ENCODE assay signal across 33 mouse cellular contexts in genomic region chr13:93667586-93667985, GRCm38 (mm10). TPM values are rescaled to one million over a fixed set of nuclear protein-coding genes. Genes with fewer than 3 reads are reported as not detected.
"Had no signal": no experiment of that assay in that cellular context is flagged by ENCODE, and none has a peak within 500 bp of the region (broad histone marks: within the 10 kb centered on the region; RNA-seq: fewer than 3 reads in every experiment).

No protein-coding gene starts in this region.

- H3K9ac ChIP-seq: embryonic facial prominence, embryonic 12.5 days; embryonic facial prominence, embryonic 13.5 days; embryonic facial prominence, embryonic 15.5 days; forebrain, embryonic 12.5 days; forebrain, embryonic 15.5 days had no signal

- H3K27ac ChIP-seq: embryonic facial prominence, embryonic 10.5 days; embryonic facial prominence, embryonic 12.5 days; embryonic facial prominence, embryonic 13.5 days; embryonic facial prominence, embryonic 15.5 days; forebrain, embryonic 10.5 days; forebrain, embryonic 12.5 days; forebrain, embryonic 15.5 days; gastrocnemius, adult 2 months; heart, adult 2 months had no signal

- H3K4me1 ChIP-seq: embryonic facial prominence, embryonic 10.5 days; embryonic facial prominence, embryonic 12.5 days; embryonic facial prominence, embryonic 13.5 days; embryonic facial prominence, embryonic 15.5 days; forebrain, embryonic 10.5 days; forebrain, embryonic 12.5 days; forebrain, embryonic 15.5 days had no signal

- H3K4me2 ChIP-seq: embryonic facial prominence, embryonic 12.5 days; embryonic facial prominence, embryonic 13.5 days; embryonic facial prominence, embryonic 15.5 days; forebrain, embryonic 12.5 days; forebrain, embryonic 15.5 days had no signal

- H3K9me3 ChIP-seq: embryonic facial prominence, embryonic 10.5 days; embryonic facial prominence, embryonic 12.5 days; embryonic facial prominence, embryonic 13.5 days; embryonic facial prominence, embryonic 15.5 days; forebrain, embryonic 10.5 days; forebrain, embryonic 12.5 days; forebrain, embryonic 15.5 days had no signal

- H3K36me3 ChIP-seq: embryonic facial prominence, embryonic 10.5 days; embryonic facial prominence, embryonic 12.5 days; embryonic facial prominence, embryonic 13.5 days; embryonic facial prominence, embryonic 15.5 days; forebrain, embryonic 10.5 days; forebrain, embryonic 12.5 days; forebrain, embryonic 15.5 days had no signal

- H3K4me3 ChIP-seq: embryonic facial prominence, embryonic 10.5 days; embryonic facial prominence, embryonic 12.5 days; embryonic facial prominence, embryonic 13.5 days; embryonic facial prominence, embryonic 15.5 days; erythroblast, embryonic 14.5 days; forebrain, embryonic 10.5 days; forebrain, embryonic 12.5 days; forebrain, embryonic 15.5 days; gastrocnemius, adult 2 months; heart, adult 2 months had no signal

- DNase-seq: cerebellum, adult 18-20 months; cerebellum, adult 2 months; cerebellum, adult 8-10 months; cerebellum, adult 9-10 months; cerebellum, adult 9-11 months; cerebellum, postnatal 10 days; cerebellum, postnatal 14 days; cerebellum, postnatal 25 days; cerebellum, postnatal 36 days; embryo, embryonic 11 days; gastrocnemius, adult 2 months; gastrocnemius, postnatal 10 days; gastrocnemius, postnatal 14 days; gastrocnemius, postnatal 25 days; gastrocnemius, postnatal 36 days; heart, adult 18-20 months; heart, adult 2 months had no signal

- ATAC-seq: forebrain, embryonic 14.5 days; forebrain, embryonic 15.5 days had no signal

- H3K27me3 ChIP-seq: embryonic facial prominence, embryonic 12.5 days; embryonic facial prominence, embryonic 13.5 days; embryonic facial prominence, embryonic 15.5 days; forebrain, embryonic 12.5 days; forebrain, embryonic 15.5 days had no signal

RNA-seq across cellular contexts. Expression of gene Bhmt2, which starts 6.5 kb away (rescaled TPM):
- total RNA-seq: common myeloid progenitor, adult 5-6 weeks; gastrocnemius, adult 2 months; gastrocnemius, adult 8-10 months; gastrocnemius, postnatal 14 days; gastrocnemius, postnatal 25 days; gastrocnemius, postnatal 36 days; granulocyte monocyte progenitor cell, adult 5-6 weeks; heart, adult 18-20 months; heart, adult 2 months; heart, adult 8-10 months had no signal
- polyA plus RNA-seq: embryonic facial prominence, embryonic 11.5 days; embryonic facial prominence, embryonic 12.5 days; embryonic facial prominence, embryonic 13.5 days; embryonic facial prominence, embryonic 14.5 days; embryonic facial prominence, embryonic 15.5 days; forebrain, embryonic 12.5 days; forebrain, embryonic 14.5 days; forebrain, embryonic 15.5 days; heart, adult 2 months had no signal

RNA-seq across cellular contexts. Expression of gene Dmgdh, which starts 6.6 kb away (rescaled TPM):
- total RNA-seq: common myeloid progenitor, adult 5-6 weeks; gastrocnemius, adult 2 months; gastrocnemius, postnatal 10 days; gastrocnemius, postnatal 14 days; gastrocnemius, postnatal 25 days; gastrocnemius, postnatal 36 days; granulocyte monocyte progenitor cell, adult 5-6 weeks; heart, adult 18-20 months; heart, adult 2 months; heart, adult 8-10 months had no signal
- polyA plus RNA-seq: embryonic facial prominence, embryonic 11.5 days; embryonic facial prominence, embryonic 15.5 days; erythroblast, embryonic 14.5 days; forebrain, embryonic 10.5 days; gonadal fat pad, adult 2 months; heart, adult 2 months had no signal

RNA-seq across cellular contexts. Expression of gene Bhmt, which starts 29.8 kb away (rescaled TPM):
- total RNA-seq: common myeloid progenitor, adult 5-6 weeks; gastrocnemius, adult 2 months; gastrocnemius, postnatal 25 days; gastrocnemius, postnatal 36 days; granulocyte monocyte progenitor cell, adult 5-6 weeks; heart, adult 18-20 months; heart, adult 2 months; heart, adult 8-10 months had no signal
- polyA plus RNA-seq: cerebellum, adult 2 months; embryonic facial prominence, embryonic 10.5 days; embryonic facial prominence, embryonic 11.5 days; embryonic facial prominence, embryonic 12.5 days; embryonic facial prominence, embryonic 13.5 days; embryonic facial prominence, embryonic 14.5 days; embryonic facial prominence, embryonic 15.5 days; forebrain, embryonic 10.5 days; heart, adult 2 months had no signal
